Comparison of ENCODE assay signal across 7 mouse cellular contexts in the genomic region with DNA sequence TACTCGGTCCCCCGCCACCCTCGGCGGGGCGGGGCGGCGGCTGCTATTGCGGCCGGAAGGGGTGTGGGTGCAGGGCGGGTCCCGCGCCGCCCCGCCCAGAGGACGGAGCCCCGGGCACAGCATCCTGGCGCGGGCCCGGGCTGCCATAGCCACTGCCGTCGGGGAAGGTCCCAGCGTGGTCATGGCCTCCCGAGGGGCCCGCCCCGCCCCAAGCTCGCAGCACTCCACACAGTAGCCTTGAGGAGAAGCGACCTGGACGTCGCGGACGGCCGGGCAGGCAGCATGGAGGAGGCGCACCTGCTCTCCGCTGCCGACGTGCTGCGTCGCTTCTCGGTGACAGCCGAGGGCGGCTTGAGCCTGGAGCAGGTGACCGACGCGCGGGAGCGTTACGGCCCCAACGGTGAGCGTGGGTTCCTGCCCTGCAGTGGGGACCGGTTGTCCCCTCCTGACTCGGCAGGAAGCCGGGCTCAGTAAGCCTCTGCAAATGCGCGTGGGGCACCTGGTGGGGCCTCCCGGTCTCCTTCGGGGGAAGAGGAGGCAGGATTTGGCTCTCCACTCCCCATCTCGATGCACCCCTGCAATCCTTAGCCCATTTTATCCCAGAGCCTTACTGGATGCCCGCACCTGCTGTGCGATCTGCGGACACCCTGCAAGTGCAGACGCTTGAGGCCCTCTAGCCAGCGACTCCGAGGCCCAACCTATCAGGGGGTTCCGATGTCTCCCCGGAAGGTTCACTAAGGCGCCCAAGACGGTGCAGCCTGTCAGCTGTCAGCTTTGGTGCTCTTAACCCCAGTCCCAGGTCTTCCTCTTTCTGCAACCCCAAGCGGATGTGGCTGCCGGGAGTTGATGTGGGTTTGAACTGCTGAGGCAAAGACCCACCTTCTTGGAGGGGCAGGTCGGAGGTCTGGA. TPM values are rescaled to one million over a fixed set of nuclear protein-coding genes. Genes with fewer than 3 reads are reported as not detected.
DNase-seq lines count a peak whose midpoint lies in the region; ATAC-seq and TF ChIP-seq lines count a peak whose summit lies in the region.

A gene (plus strand): TSS at position 98 of the 909 bp plus-strand sequence.

- H3K9me3 ChIP-seq in embryonic facial prominence, embryonic 10.5 days, result no peaks in the 10 kb centered on the region
- no peaks in the 10 kb centered on the region for H3K9me3 ChIP-seq in heart, embryonic 15.5 days (replicated peaks)
- no peaks in the 10 kb centered on the region for H3K9me3 ChIP-seq in limb, embryonic 11.5 days (ENCODE audit: control insufficient read depth, low read length)
- no peaks in the 10 kb centered on the region for H3K9me3 ChIP-seq in midbrain, embryonic 12.5 days
- no peaks in the 10 kb centered on the region for H3K9me3 ChIP-seq in stomach, postnatal 0 days (ENCODE audit: control insufficient read depth, low read length)

- peak within 1 kb of the TSS; percentile 82 for H3K4me2 ChIP-seq in heart, embryonic 15.5 days
- peak within 1 kb of the TSS; percentile 44; the same call in 1 of the 2 replicates for H3K4me2 ChIP-seq in limb, embryonic 11.5 days (ENCODE audit: low read depth, severe bottlenecking)
- peak within 1 kb of the TSS; percentile 44 for H3K4me2 ChIP-seq in midbrain, embryonic 12.5 days (replicated peaks)
- peak within 1 kb of the TSS; percentile 64 for H3K4me2 ChIP-seq in stomach, postnatal 0 days (replicated peaks; ENCODE audit: low read depth)

- H3K36me3 ChIP-seq in embryonic facial prominence, embryonic 10.5 days (replicated peaks), result no peaks in the 10 kb centered on the region
- H3K36me3 ChIP-seq in heart, embryonic 15.5 days, result no peaks in the 10 kb centered on the region
- no peaks in the 10 kb centered on the region for H3K36me3 ChIP-seq in limb, embryonic 11.5 days (ENCODE audit: control insufficient read depth, insufficient read depth, low read length)
- no peaks in the 10 kb centered on the region for H3K36me3 ChIP-seq in midbrain, embryonic 12.5 days
- H3K36me3 ChIP-seq in stomach, postnatal 0 days (ENCODE audit: control insufficient read depth, insufficient read depth, low read length), result no peaks in the 10 kb centered on the region

- ATAC-seq in heart, embryonic 15.5 days (replicated peaks; ENCODE audit: insufficient number of reproducible peaks, insufficient read depth, low FRiP score, low read depth), result 0 out of 2 replicates have a peak, but pooled peaks have one; percentile 30
- ATAC-seq in limb, embryonic 11.5 days (ENCODE audit: insufficient number of reproducible peaks, low FRiP score, low TSS enrichment, low read depth), result no peak
- ATAC-seq in midbrain, embryonic 12.5 days (ENCODE audit: low FRiP score, low read depth), result no peak
- peak; percentile 65 for ATAC-seq in stomach, postnatal 0 days (ENCODE audit: low FRiP score, low TSS enrichment)

- H3K4me3 ChIP-seq in embryonic facial prominence, embryonic 10.5 days, result peak within 1 kb of the TSS; percentile 53
- peak within 1 kb of the TSS; percentile 49 for H3K4me3 ChIP-seq in heart, embryonic 15.5 days
- peak within 1 kb of the TSS; percentile 22 for H3K4me3 ChIP-seq in limb, embryonic 11.5 days (ENCODE audit: low read depth, low read length)
- peak within 1 kb of the TSS; percentile 34 for H3K4me3 ChIP-seq in midbrain, embryonic 12.5 days
- H3K4me3 ChIP-seq in stomach, postnatal 0 days (ENCODE audit: low read depth, low read length), result peak within 1 kb of the TSS; percentile 46

- no peak within 1 kb of the TSS for H3K27ac ChIP-seq in embryonic facial prominence, embryonic 10.5 days (replicated peaks)
- peak within 1 kb of the TSS; percentile 17; the same call in 1 of the 2 replicates for H3K27ac ChIP-seq in heart, embryonic 15.5 days
- no peak within 1 kb of the TSS for H3K27ac ChIP-seq in limb, embryonic 11.5 days (replicated peaks; ENCODE audit: low read depth, low read length)
- no peak within 1 kb of the TSS for H3K27ac ChIP-seq in midbrain, embryonic 12.5 days (replicated peaks)
- H3K27ac ChIP-seq in stomach, postnatal 0 days (replicated peaks), result peak within 1 kb of the TSS; percentile 56

- no peak for TF ChIP-seq EP300 in stomach, postnatal 0 days (optimal IDR thresholded peaks at IDR 0.05)

- no peak for TF ChIP-seq CTCF in stomach, postnatal 0 days (IDR thresholded peaks at IDR 0.05; ENCODE audit: low read depth)

- peak within 1 kb of the TSS; percentile 25 for H3K9ac ChIP-seq in heart, embryonic 15.5 days
- H3K9ac ChIP-seq in limb, embryonic 11.5 days (ENCODE audit: low read length), result no peak within 1 kb of the TSS
- H3K9ac ChIP-seq in midbrain, embryonic 12.5 days (replicated peaks), result no peak within 1 kb of the TSS
- peak within 1 kb of the TSS; percentile 47 for H3K9ac ChIP-seq in stomach, postnatal 0 days (ENCODE audit: low read length)

- H3K27me3 ChIP-seq in embryonic facial prominence, embryonic 10.5 days (replicated peaks; ENCODE audit: low read depth, poor library complexity, severe bottlenecking), result peaks cover 78% of the 10 kb centered on the region
- H3K27me3 ChIP-seq in heart, embryonic 15.5 days, result peaks cover 34% of the 10 kb centered on the region
- peaks cover 43% of the 10 kb centered on the region for H3K27me3 ChIP-seq in limb, embryonic 11.5 days (ENCODE audit: control insufficient read depth, insufficient read depth, low read length)
- H3K27me3 ChIP-seq in midbrain, embryonic 12.5 days, result peaks cover 52% of the 10 kb centered on the region
- H3K27me3 ChIP-seq in stomach, postnatal 0 days (ENCODE audit: control insufficient read depth, insufficient read depth, low read length), result no peaks in the 10 kb centered on the region

- WGBS in embryonic facial prominence, embryonic 10.5 days, result 5% methylated on average over 70 of the region's 70 CpGs
- 4% methylated on average over 69 of the region's 70 CpGs for WGBS in heart, embryonic 15.5 days
- WGBS in limb, embryonic 11.5 days, result 4% methylated on average over 67 of the region's 70 CpGs
- WGBS in midbrain, embryonic 12.5 days, result 4% methylated on average over 68 of the region's 70 CpGs
- 5% methylated on average over 63 of the region's 70 CpGs for WGBS in stomach, postnatal 0 days

- intact Hi-C loops in left cerebral cortex, postnatal 25 days (cut with DNase I), result no loop called here

- DNase-seq in MEL-GATA-1-ER (ENCODE audit: extremely low read depth, low read depth), result peak; percentile 89
- no peak for DNase-seq in embryonic facial prominence, embryonic 10.5 days (ENCODE audit: low spot score)
- DNase-seq in limb, embryonic 11.5 days (ENCODE audit: low spot score), result no peak
- peak; percentile 70 for DNase-seq in stomach, postnatal 0 days (ENCODE audit: low spot score)
- no peak for DNase-seq in left cerebral cortex, postnatal 25 days (ENCODE audit: low spot score in 2 of 2)

- H3K4me1 ChIP-seq in embryonic facial prominence, embryonic 10.5 days, result peaks cover 29% of the 10 kb centered on the region
- peaks cover 37% of the 10 kb centered on the region for H3K4me1 ChIP-seq in heart, embryonic 15.5 days (replicated peaks)
- peaks cover 4% of the 10 kb centered on the region; the same call in 1 of the 2 replicates for H3K4me1 ChIP-seq in limb, embryonic 11.5 days (ENCODE audit: control insufficient read depth, insufficient read depth, low read length)
- H3K4me1 ChIP-seq in midbrain, embryonic 12.5 days, result peaks cover 5% of the 10 kb centered on the region
- peaks cover 9% of the 10 kb centered on the region for H3K4me1 ChIP-seq in stomach, postnatal 0 days (replicated peaks; ENCODE audit: control insufficient read depth, insufficient read depth)

RNA-seq across cellular contexts. Expression of the gene that starts here (rescaled TPM):
- polyA plus RNA-seq in embryonic facial prominence, embryonic 10.5 days (2016; fragmentation: Nextera tagmentation; extraction: Ambion mirVana), result 1.3 and 1.4 TPM in 2 replicates
- 3.8 and 11.6 TPM in 2 replicates for polyA plus RNA-seq in heart, embryonic 15.5 days (2015; fragmentation: Nextera tagmentation; extraction: Ambion mirVana)
- polyA plus RNA-seq in limb, embryonic 11.5 days (2014; fragmentation: Nextera tagmentation; extraction: Ambion mirVana), result 0.67 and 0.97 TPM in 2 replicates
- polyA plus RNA-seq in midbrain, embryonic 12.5 days (2016; fragmentation: Nextera tagmentation; extraction: Ambion mirVana), result 0.64 and 1.2 TPM in 2 replicates
- 19.6 and 21.9 TPM in 2 replicates for polyA plus RNA-seq in stomach, postnatal 0 days (2015; fragmentation: Nextera tagmentation; extraction: Ambion mirVana)
- 1 to 10 TPM; 6.2 TPM for total RNA-seq in left cerebral cortex, postnatal 25 days (2021)

Comparison
In these comparisons a context has a peak if more than half of its experiments do, and no peak if none do; other contexts are left out.
1. DNase-seq: peak in MEL-GATA-1-ER (single experiment) and stomach, postnatal 0 days (single experiment); none in embryonic facial prominence, embryonic 10.5 days (single experiment), limb, embryonic 11.5 days (single experiment) and left cerebral cortex, postnatal 25 days (0 of 2).
2. H3K27ac ChIP-seq: peak in heart, embryonic 15.5 days (single experiment) and stomach, postnatal 0 days (single experiment); none in embryonic facial prominence, embryonic 10.5 days (single experiment), limb, embryonic 11.5 days (single experiment) and midbrain, embryonic 12.5 days (single experiment).
3. ATAC-seq: peak in heart, embryonic 15.5 days (single experiment) and stomach, postnatal 0 days (single experiment); none in limb, embryonic 11.5 days (single experiment) and midbrain, embryonic 12.5 days (single experiment).
4. H3K9ac ChIP-seq: peak in heart, embryonic 15.5 days (single experiment) and stomach, postnatal 0 days (single experiment); none in limb, embryonic 11.5 days (single experiment) and midbrain, embryonic 12.5 days (single experiment).
5. Peak in every context shown above with its lines, with median percentiles within 50 percentile points of each other: H3K4me3 ChIP-seq and H3K4me2 ChIP-seq.